Mouse (Mus musculus): ENCODE results near the gene Olfr1305.

GRCm38 (mm10) chr2:111820240-111820639, 56.7 kb downstream of the Olfr1305 start, which contains the start of gene Olfr1303:
- TF ChIP-seq CTCF (IDR thresholded peaks at IDR 0.05; ENCODE audit: borderline replicate concordance, insufficient read depth, low read depth, low read length) (no peak), POLR2A (IDR thresholded peaks at IDR 0.05; ENCODE audit: borderline replicate concordance, insufficient read depth, low read length) (no peak)
